Mouse (Mus musculus) forebrain, embryonic 11.5 days (tissue): Measurements from ENCODE around the gene Fmo4. TPM values are rescaled to one million over a fixed set of nuclear protein-coding genes. Genes with fewer than 3 reads are reported as not detected.

ENCODE experiments used
- ATAC-seq: fragments of 200-750 bp; cut with Nextera tagmentation; replicated peaks from 2 replicates; pipeline ENCODE4 v1.8.0; 2017; ENCODE audit warnings: moderate TSS enrichment; ENCODE audit not compliant: low FRiP score
- DNase-seq: peaks from one replicate; pipeline ENCODE4 v3.0.0-alpha.2; 2017; ENCODE audit warnings: low spot score
- H3K27ac ChIP-seq: fragments of 300-500 bp; sonication (generic); 2 replicates; pipeline ENCODE4 v1.5.1; 2014; ENCODE audit warnings: low read depth, low read length
- H3K27me3 ChIP-seq: fragments of 300-500 bp; sonication (generic); 2 replicates; pipeline ENCODE4 v1.6.1; 2014; ENCODE audit warnings: mild to moderate bottlenecking, low read length, mixed read lengths; ENCODE audit not compliant: control insufficient read depth, insufficient read depth
- H3K36me3 ChIP-seq: fragments of 300-500 bp; sonication (generic); 2 replicates; pipeline ENCODE4 v1.6.1; 2014; ENCODE audit warnings: mild to moderate bottlenecking, low read length, moderate library complexity, mixed read lengths; ENCODE audit not compliant: control insufficient read depth, insufficient read depth
- H3K4me1 ChIP-seq: fragments of 300-500 bp; sonication (generic); replicated peaks from 2 replicates; pipeline ENCODE4 v1.6.1; 2014; ENCODE audit warnings: low read length, mixed read lengths; ENCODE audit not compliant: control insufficient read depth, insufficient read depth
- H3K4me2 ChIP-seq: fragments of 300-500 bp; sonication (generic); 2 replicates; pipeline ENCODE4 v1.6.1; 2014; ENCODE audit warnings: low read depth, mild to moderate bottlenecking, low read length, moderate library complexity, mixed read lengths; ENCODE audit not compliant: severe bottlenecking
- H3K4me3 ChIP-seq: fragments of 300-500 bp; sonication (generic); 2 replicates; pipeline ENCODE4 v1.5.1; 2014; ENCODE audit warnings: low read depth, low read length
- H3K9ac ChIP-seq: fragments of 300-500 bp; sonication (generic); 2 replicates; pipeline ENCODE4 v1.6.1; 2014; ENCODE audit warnings: low read length
- H3K9me3 ChIP-seq: fragments of 300-500 bp; sonication (generic); 2 replicates; pipeline ENCODE4 v1.6.1; 2016; ENCODE audit warnings: low read length, mixed read lengths; ENCODE audit not compliant: control insufficient read depth
- WGBS: fragments of 180-500 bp; shearing (Covaris S2); extraction: QIAGEN DNeasy Blood & Tissue Kit; methylation state at CpG from one replicate; pipeline ENCODE4 v1.1.7; 2014; 5-methylcytosine and 5-hydroxymethylcytosine counted together
- polyA plus RNA-seq: library from polyadenylated mRNA; unstranded; fragments of >200 nt; fragmentation: Nextera tagmentation; extraction: Ambion mirVana; gene quantifications from 2 replicates; pipeline ENCODE4 v1.2.1, GENCODE M21; 2014

Fmo4 gene
- polyA plus RNA-seq, 1 experiment from 2014 or later = 0.37 TPM

- WGBS = 93% methylated on average over 9 of the region's 9 CpGs
- Histone ChIP-seq H3K27me3 (no peaks in the 10 kb centered on the region), H3K9me3 (no peaks in the 10 kb centered on the region), H3K9ac (no peak overlapping the region), H3K4me2 (no peak overlapping the region), H3K4me3 (no peak overlapping the region), H3K4me1 (no peaks in the 10 kb centered on the region), H3K36me3 (no peaks in the 10 kb centered on the region), H3K27ac (no peak overlapping the region)
- ATAC-seq (no peak), DNase-seq (no peak)
Observed at GRCm38 (mm10) chr1:162813143-162813835, 483 bp downstream of the Fmo4 start.

- no peak overlapping the region for H3K4me2 ChIP-seq
- no peak overlapping the region for H3K4me3 ChIP-seq
- no peak overlapping the region for H3K27ac ChIP-seq
- ATAC-seq (no peak), DNase-seq (no peak)
- no peaks in the 10 kb centered on the region; the same call in 1 of the 2 replicates for H3K36me3 ChIP-seq
- 81% methylated on average over 3 of the region's 3 CpGs for WGBS
- no peak overlapping the region for H3K9ac ChIP-seq
- H3K9me3 ChIP-seq = no peaks in the 10 kb centered on the region
- no peaks in the 10 kb centered on the region for H3K4me1 ChIP-seq
- no peaks in the 10 kb centered on the region for H3K27me3 ChIP-seq
Observed at GRCm38 (mm10) chr1:162808541-162808940, 5.2 kb downstream of the Fmo4 start.

GRCm38 (mm10) chr1:162807441-162807840, 6.3 kb downstream of the Fmo4 start:
- Histone ChIP-seq H3K4me3 (no peak overlapping the region), H3K27me3 (no peaks in the 10 kb centered on the region), H3K27ac (no peak overlapping the region), H3K9me3 (no peaks in the 10 kb centered on the region), H3K4me1 (no peaks in the 10 kb centered on the region), H3K4me2 (no peak overlapping the region), H3K9ac (no peak overlapping the region), H3K36me3 (no peaks in the 10 kb centered on the region; the same call in 1 of the 2 replicates)
- DNase-seq (no peak), ATAC-seq (no peak)
- 93% methylated on average over 5 of the region's 5 CpGs for WGBS

GRCm38 (mm10) chr1:162805011-162805410, 8.8 kb downstream of the Fmo4 start:
- Histone ChIP-seq H3K9ac (no peak overlapping the region), H3K27ac (no peak overlapping the region), H3K27me3 (no peaks in the 10 kb centered on the region), H3K4me1 (no peaks in the 10 kb centered on the region), H3K36me3 (no peaks in the 10 kb centered on the region; the same call in 1 of the 2 replicates), H3K9me3 (no peaks in the 10 kb centered on the region), H3K4me2 (no peak overlapping the region), H3K4me3 (no peak overlapping the region)
- ATAC-seq = no peak
- no peak for DNase-seq
- WGBS = 56% methylated on average over 5 of the region's 5 CpGs

- DNase-seq = no peak
- Histone ChIP-seq H3K4me1 (no peaks in the 10 kb centered on the region), H3K9me3 (no peaks in the 10 kb centered on the region), H3K4me2 (no peak overlapping the region), H3K36me3 (no peaks in the 10 kb centered on the region), H3K27ac (no peak overlapping the region), H3K9ac (no peak overlapping the region), H3K27me3 (no peaks in the 10 kb centered on the region), H3K4me3 (no peak overlapping the region)
- ATAC-seq = no peak
Observed at GRCm38 (mm10) chr1:162796441-162796840, 17.3 kb downstream of the Fmo4 start.

- Histone ChIP-seq H3K4me3 (no peak overlapping the region), H3K27ac (no peak overlapping the region), H3K9me3 (no peaks in the 10 kb centered on the region), H3K27me3 (no peaks in the 10 kb centered on the region), H3K4me1 (no peaks in the 10 kb centered on the region), H3K4me2 (no peak overlapping the region), H3K36me3 (no peaks in the 10 kb centered on the region), H3K9ac (no peak overlapping the region)
- ATAC-seq = no peak
- WGBS = 52% methylated on average over 7 of the region's 7 CpGs
- no peak for DNase-seq
Observed at GRCm38 (mm10) chr1:162792306-162793044, 21.3 kb downstream of the Fmo4 start.

- no peak overlapping the region for H3K4me2 ChIP-seq
- ATAC-seq = no peak
- no peak overlapping the region for H3K9ac ChIP-seq
- H3K4me3 ChIP-seq = no peak overlapping the region
- no peaks in the 10 kb centered on the region for H3K9me3 ChIP-seq
- no peaks in the 10 kb centered on the region for H3K4me1 ChIP-seq
- no peak for DNase-seq
- H3K36me3 ChIP-seq = no peaks in the 10 kb centered on the region
- 90% methylated on average over 4 of the region's 4 CpGs for WGBS
- no peak overlapping the region for H3K27ac ChIP-seq
- no peaks in the 10 kb centered on the region for H3K27me3 ChIP-seq
Observed at GRCm38 (mm10) chr1:162785222-162785621, 28.6 kb downstream of the Fmo4 start.

- no peak overlapping the region for H3K27ac ChIP-seq
- no peaks in the 10 kb centered on the region for H3K27me3 ChIP-seq
- H3K9me3 ChIP-seq = no peaks in the 10 kb centered on the region
- H3K4me1 ChIP-seq = no peaks in the 10 kb centered on the region
- no peak for ATAC-seq
- no peaks in the 10 kb centered on the region for H3K36me3 ChIP-seq
- DNase-seq = no peak
- H3K4me3 ChIP-seq = no peak overlapping the region
- no peak overlapping the region for H3K9ac ChIP-seq
- no peak overlapping the region for H3K4me2 ChIP-seq
- 81% methylated on average over 7 of the region's 7 CpGs for WGBS
Observed at GRCm38 (mm10) chr1:162783669-162784248, 30.0 kb downstream of the Fmo4 start.
